Mouse (Mus musculus) bone marrow, adult 2 months (tissue): Measurements from ENCODE around the gene Zfp646. TPM values are rescaled to one million over a fixed set of nuclear protein-coding genes. Genes with fewer than 3 reads are reported as not detected.

Experiments used
- H3K27ac ChIP-seq: fragments of 200-500 bp; 2 replicates; pipeline ENCODE4 v1.5.1; 2012; ENCODE audit warnings: low read depth, mild to moderate bottlenecking, control low read depth, inconsistent platforms, low read length; ENCODE audit not compliant: control insufficient read depth, poor library complexity, insufficient read depth
- H3K4me1 ChIP-seq: fragments of 200-500 bp; 2 replicates; pipeline ENCODE4 v1.6.1; 2011; ENCODE audit warnings: low read length; ENCODE audit not compliant: control insufficient read depth, insufficient read depth
- H3K4me3 ChIP-seq: fragments of 200-500 bp; replicated peaks from 2 replicates; pipeline ENCODE3; 2011; ENCODE audit warnings: mild to moderate bottlenecking, low read depth, low read length, control low read depth; ENCODE audit not compliant: control insufficient read depth
- CTCF ChIP-seq: fragments of 200-500 bp; IDR thresholded peaks from 2 replicates; pipeline ENCODE4 v1.5.1; 2011; ENCODE audit warnings: low read length, control low read depth; ENCODE audit not compliant: control insufficient read depth, insufficient read depth
- POLR2A ChIP-seq: fragments of 200-500 bp; IDR thresholded peaks from 2 replicates; pipeline ENCODE4 v1.6.1; 2011; ENCODE audit warnings: low read depth, mild to moderate bottlenecking, control low read depth, low read length, borderline replicate concordance; ENCODE audit not compliant: control insufficient read depth
- WGBS: fragments of 180-500 bp; shearing (Covaris S2); methylation state at CpG from one replicate; pipeline ENCODE4 v1.1.7; 2018; 5-methylcytosine and 5-hydroxymethylcytosine counted together
- polyA plus RNA-seq: library from polyadenylated mRNA; stranded (reverse); fragments of >200 nt; gene quantifications from 2 replicates; pipeline ENCODE4 v1.2.4, GENCODE M21; 2011; ENCODE audit warnings: low replicate concordance; ENCODE audit not compliant: missing spikeins, insufficient read depth, insufficient read length

Gene Zfp646
- polyA plus RNA-seq, 1 experiment: 24.7 TPM

- TF ChIP-seq CTCF (no peak), POLR2A (no peak)
- Histone ChIP-seq H3K4me1 (no peaks in the 10 kb centered on the region), H3K4me3 (no peak within 1 kb of the TSS), H3K27ac (no peak within 1 kb of the TSS)
- WGBS: 69% methylated on average over 6 of the region's 6 CpGs
Observed at GRCm38 (mm10) chr7:127929923-127930322, 53.9 kb downstream of the Zfp646 start, which contains the start of gene Prss8. TSS of gene Prss8 (minus strand) at chr7:127930104.

GRCm38 (mm10) chr7:127930636-127931035 is 54.6 kb downstream of the Zfp646 start:
- H3K4me1 ChIP-seq: no peaks in the 10 kb centered on the region
- TF ChIP-seq CTCF: no peak
- no peak for TF ChIP-seq POLR2A
- WGBS: 80% methylated on average over 5 of the region's 5 CpGs
- H3K4me3 ChIP-seq: no peak overlapping the region
- no peak overlapping the region for H3K27ac ChIP-seq

GRCm38 (mm10) chr7:127931351-127932135 is 55.5 kb downstream of the Zfp646 start:
- no peak overlapping the region for H3K4me3 ChIP-seq
- H3K4me1 ChIP-seq: no peaks in the 10 kb centered on the region
- 0 out of 2 replicates have a peak overlapping the region, but pooled peaks have one; percentile 20 for H3K27ac ChIP-seq
- WGBS: 50% methylated on average over 13 of the region's 13 CpGs
- TF ChIP-seq CTCF (no peak), POLR2A (no peak)

GRCm38 (mm10) chr7:127932273-127933031 is 56.4 kb downstream of the Zfp646 start:
- Histone ChIP-seq H3K4me3 (no peak overlapping the region), H3K27ac (no peak overlapping the region), H3K4me1 (no peaks in the 10 kb centered on the region)
- no peak for TF ChIP-seq POLR2A
- TF ChIP-seq CTCF: no peak
- 78% methylated on average over 13 of the region's 13 CpGs for WGBS

GRCm38 (mm10) chr7:127934075-127934474 is 58.1 kb downstream of the Zfp646 start:
- H3K4me3 ChIP-seq: no peak overlapping the region
- no peak overlapping the region for H3K27ac ChIP-seq
- WGBS: 82% methylated on average over 5 of the region's 5 CpGs
- TF ChIP-seq POLR2A: no peak
- no peak for TF ChIP-seq CTCF
- no peaks in the 10 kb centered on the region; the same call in none of the 2 replicates for H3K4me1 ChIP-seq

GRCm38 (mm10) chr7:127935028-127935722 is 59.2 kb downstream of the Zfp646 start:
- peak overlapping the region; percentile 64 for H3K4me3 ChIP-seq
- peak overlapping the region; percentile 37; the same call in 1 of the 2 replicates for H3K27ac ChIP-seq
- H3K4me1 ChIP-seq: no peaks in the 10 kb centered on the region; the same call in none of the 2 replicates
- TF ChIP-seq CTCF (peak; percentile 93), POLR2A (no peak; the same call in 1 of the 2 replicates)
- WGBS: 5% methylated on average over 32 of the region's 32 CpGs

Other genes with a start within 250 kb of the Zfp646 start
- gene Bcl7c, start 167.3 kb upstream of the Zfp646 start, polyA plus RNA-seq: 44.5 and 65.5 TPM in 2 replicates
- gene Ctf1, start 163.5 kb upstream of the Zfp646 start, polyA plus RNA-seq: not detected in 2 replicates
- gene Ctf2, start 144.1 kb upstream of the Zfp646 start, polyA plus RNA-seq: not detected in 2 replicates
- 18.8 and 23.0 TPM in 2 replicates for gene Fbxl19, start 131.7 kb upstream of the Zfp646 start, polyA plus RNA-seq
- gene Orai3, start 106.4 kb upstream of the Zfp646 start, polyA plus RNA-seq: 7.6 and 14.6 TPM in 2 replicates
- 24.2 and 36.3 TPM in 2 replicates for gene Setd1a, start 99.6 kb upstream of the Zfp646 start, polyA plus RNA-seq
- 0.75 TPM in 1 of 2 replicates, not detected in the other for gene Gm49388, start 90.6 kb upstream of the Zfp646 start, polyA plus RNA-seq
- gene Hsd3b7, start 75.6 kb upstream of the Zfp646 start, polyA plus RNA-seq: 13.3 and 23.4 TPM in 2 replicates
- gene Stx4a, start 51.9 kb upstream of the Zfp646 start, polyA plus RNA-seq: 246 and 342 TPM in 2 replicates
- 1.1 and 1.8 TPM in 2 replicates for gene Stx1b, start 51.7 kb upstream of the Zfp646 start, polyA plus RNA-seq
- 4.0 and 8.3 TPM in 2 replicates for gene Zfp668, start 607 bp downstream of the Zfp646 start, polyA plus RNA-seq
- 1.6 TPM in 1 of 2 replicates, not detected in the other for gene Prss53, start 14.7 kb downstream of the Zfp646 start, polyA plus RNA-seq
- gene Gm21974, start 19.2 kb downstream of the Zfp646 start, polyA plus RNA-seq: not detected in 2 replicates
- 15.1 and 22.3 TPM in 2 replicates for gene Vkorc1, start 19.4 kb downstream of the Zfp646 start, polyA plus RNA-seq
- gene Bckdk, start 27.9 kb downstream of the Zfp646 start, polyA plus RNA-seq: 42.4 and 66.8 TPM in 2 replicates
- 14.5 and 15.7 TPM in 2 replicates for gene Kat8, start 36.3 kb downstream of the Zfp646 start, polyA plus RNA-seq
- 1.8 TPM in 1 of 2 replicates, not detected in the other for gene Prss8, start 53.9 kb downstream of the Zfp646 start, polyA plus RNA-seq
- 1.3 and 4.3 TPM in 2 replicates for gene Prss36, start 70.5 kb downstream of the Zfp646 start, polyA plus RNA-seq
- 627 and 763 TPM in 2 replicates for gene Fus, start 91.2 kb downstream of the Zfp646 start, polyA plus RNA-seq
- gene Pycard, start 117.6 kb downstream of the Zfp646 start, polyA plus RNA-seq: 17.7 and 19.9 TPM in 2 replicates
- 0.45 and 1.1 TPM in 2 replicates for gene Trim72, start 127.7 kb downstream of the Zfp646 start, polyA plus RNA-seq
- gene Itgam, start 186.4 kb downstream of the Zfp646 start, polyA plus RNA-seq: 15.4 and 60.8 TPM in 2 replicates
- 8.2 and 16.7 TPM in 2 replicates for gene Gm49368, start 186.5 kb downstream of the Zfp646 start, polyA plus RNA-seq